Mouse (Mus musculus): ENCODE results near the gene Fbxo42. TPM values are rescaled to one million over a fixed set of nuclear protein-coding genes. Genes with fewer than 3 reads are reported as not detected.

Fbxo42 gene
- polyA plus RNA-seq, 1 experiment from 2014 or later: 28.6 TPM

- Histone ChIP-seq H3K4me3 (no peak overlapping the region), H3K9ac (no peak overlapping the region), H3K4me1 (peaks cover 17% of the 10 kb centered on the region), H3K36me3 (peaks cover 27% of the 10 kb centered on the region), H3K27ac (0 out of 2 replicates have a peak overlapping the region, but pooled peaks have one; percentile 40), H3K9me3 (replicated peaks) (no peaks in the 10 kb centered on the region), H3K4me2 (replicated peaks) (no peak overlapping the region), H3K27me3 (no peaks in the 10 kb centered on the region)
- 69% methylated on average over 9 of the region's 9 CpGs for WGBS
- ATAC-seq (ENCODE audit: low FRiP score): no peak
Observed at GRCm38 (mm10) chr4:141186923-141187836, 39.5 kb downstream of the Fbxo42 start.

- Histone ChIP-seq H3K4me2 (replicated peaks) (no peak overlapping the region), H3K9me3 (replicated peaks) (no peaks in the 10 kb centered on the region), H3K4me3 (no peak overlapping the region), H3K27ac (no peak overlapping the region), H3K27me3 (no peaks in the 10 kb centered on the region), H3K4me1 (peaks cover 12% of the 10 kb centered on the region; the same call in 1 of the 2 replicates), H3K36me3 (peaks cover 46% of the 10 kb centered on the region), H3K9ac (no peak overlapping the region)
- 95% methylated on average over 7 of the region's 7 CpGs for WGBS
- ATAC-seq (ENCODE audit: low FRiP score): no peak
Observed at GRCm38 (mm10) chr4:141191294-141191693, 43.6 kb downstream of the Fbxo42 start.

GRCm38 (mm10) chr4:141194553-141194952 lies 46.8 kb downstream of the Fbxo42 start:
- H3K27ac ChIP-seq: no peak overlapping the region
- no peaks in the 10 kb centered on the region for H3K4me1 ChIP-seq
- ATAC-seq (ENCODE audit: low FRiP score): no peak
- no peak overlapping the region for H3K4me3 ChIP-seq
- H3K4me2 ChIP-seq (replicated peaks): no peak overlapping the region
- peaks cover 71% of the 10 kb centered on the region for H3K36me3 ChIP-seq
- no peak overlapping the region for H3K9ac ChIP-seq
- H3K9me3 ChIP-seq (replicated peaks): no peaks in the 10 kb centered on the region
- H3K27me3 ChIP-seq: no peaks in the 10 kb centered on the region
- WGBS: 95% methylated on average over 6 of the region's 6 CpGs

GRCm38 (mm10) chr4:141196981-141197685 lies 49.4 kb downstream of the Fbxo42 start:
- ATAC-seq (ENCODE audit: low FRiP score): no peak
- no peak overlapping the region for H3K27ac ChIP-seq
- H3K4me1 ChIP-seq: no peaks in the 10 kb centered on the region
- H3K9ac ChIP-seq: no peak overlapping the region
- H3K27me3 ChIP-seq: no peaks in the 10 kb centered on the region
- 96% methylated on average over 13 of the region's 13 CpGs for WGBS
- H3K4me2 ChIP-seq (replicated peaks): no peak overlapping the region
- H3K4me3 ChIP-seq: no peak overlapping the region
- H3K36me3 ChIP-seq: peaks cover 84% of the 10 kb centered on the region
- no peaks in the 10 kb centered on the region for H3K9me3 ChIP-seq (replicated peaks)

GRCm38 (mm10) chr4:141197686-141198035 lies 49.9 kb downstream of the Fbxo42 start:
- WGBS: 97% methylated on average over 13 of the region's 13 CpGs
- no peak overlapping the region for H3K4me2 ChIP-seq (replicated peaks)
- no peaks in the 10 kb centered on the region for H3K4me1 ChIP-seq
- no peak for ATAC-seq (ENCODE audit: low FRiP score)
- H3K9me3 ChIP-seq (replicated peaks): no peaks in the 10 kb centered on the region
- H3K4me3 ChIP-seq: no peak overlapping the region
- no peaks in the 10 kb centered on the region for H3K27me3 ChIP-seq
- peaks cover 83% of the 10 kb centered on the region for H3K36me3 ChIP-seq
- H3K27ac ChIP-seq: no peak overlapping the region
- no peak overlapping the region for H3K9ac ChIP-seq

GRCm38 (mm10) chr4:141200906-141201305 lies 53.2 kb downstream of the Fbxo42 start:
- WGBS: 83% methylated on average over 11 of the region's 11 CpGs
- Histone ChIP-seq H3K4me3 (no peak overlapping the region), H3K4me1 (no peaks in the 10 kb centered on the region), H3K27ac (no peak overlapping the region), H3K36me3 (peaks cover 67% of the 10 kb centered on the region), H3K27me3 (no peaks in the 10 kb centered on the region), H3K9me3 (replicated peaks) (no peaks in the 10 kb centered on the region), H3K9ac (no peak overlapping the region), H3K4me2 (replicated peaks) (no peak overlapping the region)
- ATAC-seq (ENCODE audit: low FRiP score): no peak

- no peak overlapping the region for H3K27ac ChIP-seq
- peaks cover 59% of the 10 kb centered on the region for H3K36me3 ChIP-seq
- no peaks in the 10 kb centered on the region for H3K9me3 ChIP-seq (replicated peaks)
- H3K27me3 ChIP-seq: no peaks in the 10 kb centered on the region
- no peak overlapping the region for H3K4me2 ChIP-seq (replicated peaks)
- H3K4me1 ChIP-seq: no peaks in the 10 kb centered on the region
- WGBS: 93% methylated on average over 6 of the region's 6 CpGs
- no peak for ATAC-seq (ENCODE audit: low FRiP score)
- no peak overlapping the region for H3K4me3 ChIP-seq
- H3K9ac ChIP-seq: no peak overlapping the region
Observed at GRCm38 (mm10) chr4:141202192-141202591, 54.5 kb downstream of the Fbxo42 start.

GRCm38 (mm10) chr4:141204580-141205061 lies 56.9 kb downstream of the Fbxo42 start:
- H3K27me3 ChIP-seq: no peaks in the 10 kb centered on the region
- H3K9me3 ChIP-seq (replicated peaks): no peaks in the 10 kb centered on the region
- H3K4me2 ChIP-seq (replicated peaks): no peak overlapping the region
- H3K36me3 ChIP-seq: peaks cover 37% of the 10 kb centered on the region
- H3K27ac ChIP-seq: no peak overlapping the region
- H3K4me1 ChIP-seq: no peaks in the 10 kb centered on the region
- ATAC-seq (ENCODE audit: low FRiP score): no peak
- no peak overlapping the region for H3K9ac ChIP-seq
- no peak overlapping the region for H3K4me3 ChIP-seq
- 73% methylated on average over 4 of the region's 4 CpGs for WGBS

- H3K9me3 ChIP-seq (replicated peaks): no peaks in the 10 kb centered on the region
- H3K4me3 ChIP-seq: no peak overlapping the region
- H3K36me3 ChIP-seq: peaks cover 13% of the 10 kb centered on the region
- no peak overlapping the region for H3K27ac ChIP-seq
- 97% methylated on average over 5 of the region's 5 CpGs for WGBS
- H3K9ac ChIP-seq: no peak overlapping the region
- no peak overlapping the region for H3K4me2 ChIP-seq (replicated peaks)
- no peaks in the 10 kb centered on the region for H3K27me3 ChIP-seq
- 0 out of 2 replicates have a peak, but pooled peaks cover 5% of the 10 kb centered on the region for H3K4me1 ChIP-seq
- no peak for ATAC-seq (ENCODE audit: low FRiP score)
Observed at GRCm38 (mm10) chr4:141207081-141207480, 59.4 kb downstream of the Fbxo42 start.

- peak overlapping the region; percentile 10; the same call in 1 of the 2 replicates for H3K9ac ChIP-seq
- 70% methylated on average over 14 of the region's 14 CpGs for WGBS
- H3K9me3 ChIP-seq (replicated peaks): no peaks in the 10 kb centered on the region
- H3K27me3 ChIP-seq: peaks cover 2% of the 10 kb centered on the region; the same call in 1 of the 2 replicates
- no peak overlapping the region for H3K27ac ChIP-seq
- H3K36me3 ChIP-seq: peaks cover 6% of the 10 kb centered on the region; the same call in 1 of the 2 replicates
- ATAC-seq (ENCODE audit: low FRiP score): no peak
- peak overlapping the region; percentile 20 for H3K4me3 ChIP-seq
- H3K4me1 ChIP-seq: peaks cover 17% of the 10 kb centered on the region
- H3K4me2 ChIP-seq (replicated peaks): peak overlapping the region; percentile 44
Observed at GRCm38 (mm10) chr4:141210524-141211219, 63.0 kb downstream of the Fbxo42 start.

GRCm38 (mm10) chr4:141211646-141212045 lies 63.9 kb downstream of the Fbxo42 start:
- H3K27ac ChIP-seq: no peak overlapping the region
- H3K4me1 ChIP-seq: peaks cover 17% of the 10 kb centered on the region
- ATAC-seq (ENCODE audit: low FRiP score): no peak
- no peaks in the 10 kb centered on the region for H3K9me3 ChIP-seq (replicated peaks)
- H3K4me3 ChIP-seq: no peak overlapping the region
- H3K9ac ChIP-seq: no peak overlapping the region
- H3K4me2 ChIP-seq (replicated peaks): no peak overlapping the region
- H3K27me3 ChIP-seq: peaks cover 2% of the 10 kb centered on the region; the same call in 1 of the 2 replicates
- peaks cover 6% of the 10 kb centered on the region; the same call in 1 of the 2 replicates for H3K36me3 ChIP-seq
- WGBS: 95% methylated on average over 4 of the region's 4 CpGs

GRCm38 (mm10) chr4:141212892-141213291 lies 65.2 kb downstream of the Fbxo42 start:
- H3K4me1 ChIP-seq: peaks cover 17% of the 10 kb centered on the region
- 81% methylated on average over 9 of the region's 9 CpGs for WGBS
- no peaks in the 10 kb centered on the region for H3K9me3 ChIP-seq (replicated peaks)
- no peak overlapping the region for H3K4me3 ChIP-seq
- no peak for ATAC-seq (ENCODE audit: low FRiP score)
- H3K27ac ChIP-seq: peak overlapping the region; percentile 66
- peaks cover 2% of the 10 kb centered on the region; the same call in 1 of the 2 replicates for H3K27me3 ChIP-seq
- H3K9ac ChIP-seq: no peak overlapping the region
- H3K4me2 ChIP-seq (replicated peaks): no peak overlapping the region; the same call in 1 of the 2 replicates
- H3K36me3 ChIP-seq: no peaks in the 10 kb centered on the region
